Mouse (Mus musculus): ENCODE results near the gene Phf1.
"Not testable (repeated sequence)": the region's sequence is repeated elsewhere in the genome, so short reads cannot be mapped to it uniquely, and the experiment has no call there.

DNA sequence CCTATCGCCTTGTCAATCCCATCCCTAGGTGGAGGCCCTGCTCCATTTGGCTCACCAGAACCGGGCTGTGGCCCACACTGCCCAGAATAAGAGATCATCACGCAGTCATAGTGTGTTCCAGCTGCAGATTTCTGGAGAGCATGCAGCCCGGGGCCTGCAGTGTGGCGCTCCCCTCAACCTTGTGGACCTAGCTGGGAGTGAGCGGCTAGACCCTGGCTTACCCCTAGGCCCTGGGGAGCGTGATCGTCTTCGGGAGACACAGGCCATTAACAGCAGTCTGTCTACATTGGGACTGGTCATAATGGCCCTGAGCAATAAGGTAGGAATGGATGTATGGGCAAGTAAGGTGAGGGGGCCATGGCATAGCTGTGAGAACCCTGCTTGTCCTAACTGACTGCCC lies 7.4 kb upstream of the Phf1 start:
- not testable (repeated sequence) for TF ChIP-seq TAL1, GATA1 (IDR thresholded peaks at IDR 0.05; ENCODE audit: low read length)
